In genomic region chr1:121188895-121189294, GRCm38 (mm10) we compare ENCODE assay signal across 21 mouse cellular contexts.
DNase-seq lines count a peak whose midpoint lies in the region; ATAC-seq and TF ChIP-seq lines count a peak whose summit lies in the region.
"Had no signal": no experiment of that assay in that cellular context is flagged by ENCODE, and none has a peak within 500 bp of the region (broad histone marks: within the 10 kb centered on the region; RNA-seq: fewer than 3 reads in every experiment).

No protein-coding gene starts in this region.

- H3K9me3 ChIP-seq in ES-E14 (ENCODE audit: control insufficient read depth, insufficient read depth, low read depth, low read length), result no peaks in the 10 kb centered on the region
- H3K9me3 ChIP-seq in midbrain, embryonic 13.5 days, result no peaks in the 10 kb centered on the region
- H3K9me3 ChIP-seq: forebrain, embryonic 15.5 days; limb, embryonic 13.5 days; midbrain, embryonic 12.5 days; neural tube, embryonic 15.5 days had no signal

- intact Hi-C loops in heart, adult 2 months (cut with DNase I), result loop anchor here (10.0 kb wide), 1 partner anchor 134 kb away; no protein-coding TSS in a partner anchor
- intact Hi-C loops in heart, postnatal 25 days (cut with DNase I), result no loop called here

- in situ Hi-C loops in ES-E14 (cut with MboI; ENCODE audit: low sequenced_read_pairs in 2 of 2, unreplicated experiment in 2 of 2), result loop anchor here in 1 of 2 experiments (25.0 kb wide), 1 partner anchor 602 kb away; no protein-coding TSS in a partner anchor

- H3K4me1 ChIP-seq in heart, adult 2 months (ENCODE audit: control insufficient read depth, insufficient read depth, low read length), result no peaks in the 10 kb centered on the region
- no peaks in the 10 kb centered on the region for H3K4me1 ChIP-seq in ES-E14 (ENCODE audit: control insufficient read depth in 2 of 2, insufficient read depth in 2 of 2, low read length in 2 of 2, poor library complexity in 1 of 2)
- no peaks in the 10 kb centered on the region for H3K4me1 ChIP-seq in midbrain, embryonic 13.5 days (replicated peaks)
- H3K4me1 ChIP-seq: forebrain, embryonic 15.5 days; limb, embryonic 13.5 days; midbrain, embryonic 12.5 days; neural tube, embryonic 15.5 days had no signal

- ATAC-seq in midbrain, embryonic 13.5 days, result no peak
- ATAC-seq: forebrain, embryonic 15.5 days had no signal

- H3K9ac ChIP-seq in heart, adult 2 months (ENCODE audit: low read depth, low read length), result no peak overlapping the region
- no peak overlapping the region for H3K9ac ChIP-seq in ES-E14 (ENCODE audit: insufficient read depth, low read depth, low read length, poor library complexity, severe bottlenecking)
- H3K9ac ChIP-seq in midbrain, embryonic 13.5 days (replicated peaks), result no peak overlapping the region
- H3K9ac ChIP-seq: forebrain, embryonic 15.5 days; hindbrain, embryonic 14.5 days; limb, embryonic 13.5 days; midbrain, embryonic 12.5 days; neural tube, embryonic 15.5 days had no signal

- TF ChIP-seq POLR2A in heart, adult 2 months (IDR thresholded peaks at IDR 0.05; ENCODE audit: insufficient read depth, low read depth, low read length), result no peak
- TF ChIP-seq POLR2A in brain, embryonic 14.5 days (IDR thresholded peaks at IDR 0.05; ENCODE audit: borderline replicate concordance, extremely low read depth, insufficient read depth, insufficient read length, poor library complexity, severe bottlenecking), result no peak

- H3K79me2 ChIP-seq in heart, adult 2 months (replicated peaks; ENCODE audit: control insufficient read depth, insufficient read depth, low read length), result no peaks in the 10 kb centered on the region

- peaks cover 3% of the 10 kb centered on the region; the same call in 1 of the 2 replicates for H3K27me3 ChIP-seq in heart, adult 2 months (ENCODE audit: control insufficient read depth, insufficient read depth, low read length)
- H3K27me3 ChIP-seq in midbrain, embryonic 13.5 days, result peaks cover 5% of the 10 kb centered on the region; the same call in 1 of the 2 replicates
- H3K27me3 ChIP-seq: midbrain, embryonic 12.5 days; neural tube, embryonic 15.5 days had no signal

- 27% methylated on average over 2 of the region's 2 CpGs for whole genome bisulfite sequencing in heart, adult 2 months
- WGBS in midbrain, embryonic 13.5 days, result 52% methylated on average over 2 of the region's 2 CpGs

- no peak overlapping the region for H3K4me3 ChIP-seq in heart, adult 2 months
- no peak overlapping the region for H3K4me3 ChIP-seq in ES-E14 (ENCODE audit: insufficient read depth in 1 of 2, low read depth in 1 of 2, low read length in 2 of 2, poor library complexity in 1 of 2, severe bottlenecking in 1 of 2)
- no peak overlapping the region for H3K4me3 ChIP-seq in midbrain, embryonic 13.5 days (replicated peaks)
- H3K4me3 ChIP-seq: forebrain, embryonic 15.5 days; limb, embryonic 13.5 days; midbrain, embryonic 12.5 days; myocyte; neural tube, embryonic 15.5 days had no signal

- TF ChIP-seq CTCF in heart, adult 2 months (IDR thresholded peaks at IDR 0.05), result peak; percentile 33
- TF ChIP-seq CTCF in brain, embryonic 14.5 days (IDR thresholded peaks at IDR 0.05; ENCODE audit: borderline replicate concordance, extremely low read depth, insufficient read depth, insufficient read length), result peak; percentile 15; the same call in 1 of the 2 replicates

- H3K27ac ChIP-seq in heart, adult 2 months, result no peak overlapping the region
- H3K27ac ChIP-seq in ES-E14 (ENCODE audit: insufficient read depth, low read depth, low read length, poor library complexity, severe bottlenecking), result no peak overlapping the region
- H3K27ac ChIP-seq in midbrain, embryonic 13.5 days, result no peak overlapping the region
- H3K27ac ChIP-seq: forebrain, embryonic 15.5 days; hindbrain, embryonic 14.5 days; limb, embryonic 13.5 days; midbrain, embryonic 12.5 days; neural tube, embryonic 15.5 days had no signal

- no peak overlapping the region for H3K4me2 ChIP-seq in midbrain, embryonic 13.5 days (replicated peaks)
- H3K4me2 ChIP-seq: forebrain, embryonic 15.5 days; hindbrain, embryonic 14.5 days; limb, embryonic 13.5 days; midbrain, embryonic 12.5 days; neural tube, embryonic 15.5 days had no signal

- H3K36me3 ChIP-seq in heart, adult 2 months (ENCODE audit: control insufficient read depth, insufficient read depth, low read length), result no peaks in the 10 kb centered on the region
- H3K36me3 ChIP-seq in ES-E14 (ENCODE audit: control insufficient read depth, insufficient read depth, low read length, poor library complexity, severe bottlenecking), result no peaks in the 10 kb centered on the region
- no peaks in the 10 kb centered on the region for H3K36me3 ChIP-seq in midbrain, embryonic 13.5 days
- H3K36me3 ChIP-seq: forebrain, embryonic 15.5 days; limb, embryonic 13.5 days; midbrain, embryonic 12.5 days; neural tube, embryonic 15.5 days had no signal

- no peak for DNase-seq in heart, adult 2 months
- DNase-seq in heart, adult 11 months, result no peak
- DNase-seq in 3T3-L1 (ENCODE audit: low read depth, low spot score) (peak; percentile 42), ES-E14 (ENCODE audit: low read depth, low spot score) (peak; percentile 39)
- no peak for DNase-seq in brain, embryonic 14.5 days (ENCODE audit: low read depth)
- DNase-seq in heart, postnatal 25 days (ENCODE audit: low spot score), result no peak
- DNase-seq: cerebellum, adult 11-12 months; gastrocnemius, postnatal 10 days; kidney, adult 2 months; kidney, postnatal 14 days; lung, adult 18-20 months; lung, postnatal 4 days; right cerebral cortex, postnatal 25 days; thymus, postnatal 14 days had no signal

- TF ChIP-seq EP300 in heart, adult 2 months (IDR thresholded peaks at IDR 0.05; ENCODE audit: insufficient read depth, low read depth, low read length), result no peak

TF ChIP-seq in ES-E14, 5 proteins besides CTCF, POLR2A, EP300 and RAD21:
- TF ChIP-seq ZNF384 (IDR thresholded peaks at IDR 0.05; ENCODE audit: low read depth, low read length) (no peak), MAFK (IDR thresholded peaks at IDR 0.05; ENCODE audit: insufficient read depth, low read depth, low read length) (no peak), ZC3H11A (IDR thresholded peaks at IDR 0.05; ENCODE audit: borderline replicate concordance, low read depth, low read length) (peak; percentile 68; the same call in 1 of the 2 replicates), HCFC1 (IDR thresholded peaks at IDR 0.05; ENCODE audit: borderline replicate concordance, insufficient read depth, low read length) (no peak), CHD2 (IDR thresholded peaks at IDR 0.05; ENCODE audit: low read depth, low read length) (no peak)

Comparison
In these comparisons a context has a peak if more than half of its experiments do, and no peak if none do; other contexts are left out.
1. DNase-seq: peak in 3T3-L1 (single experiment) and ES-E14 (single experiment); none in heart, adult 2 months (0 of 2), heart, adult 11 months (single experiment), brain, embryonic 14.5 days (single experiment) and heart, postnatal 25 days (single experiment).